Mouse (Mus musculus) E14TG2a.4 (cell line): ENCODE data around the gene Ppm1d.

Experiments
- H3K27me3 ChIP-seq: 2 replicates; pipeline ENCODE4 v1.6.1; 2014; ENCODE audit warnings: low read length, control low read depth; ENCODE audit not compliant: insufficient read depth
- H3K36me3 ChIP-seq: 2 replicates; pipeline ENCODE4 v1.6.1; 2014; ENCODE audit warnings: low read length, control low read depth; ENCODE audit not compliant: insufficient read depth
- H3K4me1 ChIP-seq: replicated peaks from 2 replicates; pipeline ENCODE4 v1.6.1; 2014; ENCODE audit warnings: low read depth, low read length, control low read depth
- H3K4me3 ChIP-seq: replicated peaks from 2 replicates; pipeline ENCODE4 v1.5.1; 2014; ENCODE audit warnings: mild to moderate bottlenecking, low read length
- H3K9me3 ChIP-seq: 2 replicates; pipeline ENCODE4 v1.6.1; 2014; ENCODE audit warnings: low read length, control low read depth
- CTCF ChIP-seq: conservative IDR thresholded peaks from 2 replicates; pipeline ENCODE4 v1.5.1; 2014; ENCODE audit warnings: low read length
- NANOG ChIP-seq: IDR thresholded peaks from 2 replicates; pipeline ENCODE4 v1.6.1; 2014; ENCODE audit warnings: borderline replicate concordance, low read length, mixed read lengths
- POU5F1 ChIP-seq: IDR thresholded peaks from 2 replicates; pipeline ENCODE4 v1.6.1; 2014; ENCODE audit warnings: low read length, borderline replicate concordance

The Ppm1d gene

GRCm38 (mm10) chr11:85379091-85379490, 68.0 kb downstream of the Ppm1d start:
- Histone ChIP-seq H3K9me3 (no peaks in the 10 kb centered on the region), H3K4me1 (no peaks in the 10 kb centered on the region), H3K36me3 (peaks cover 30% of the 10 kb centered on the region), H3K4me3 (no peak overlapping the region), H3K27me3 (no peaks in the 10 kb centered on the region)
- TF ChIP-seq NANOG (no peak), POU5F1 (no peak), CTCF (no peak)

GRCm38 (mm10) chr11:85380046-85380445, 69.0 kb downstream of the Ppm1d start:
- TF ChIP-seq CTCF, result no peak; the same call in none of the 2 replicates
- H3K27me3 ChIP-seq, result no peaks in the 10 kb centered on the region

GRCm38 (mm10) chr11:85382055-85382454, 71.0 kb downstream of the Ppm1d start:
- peaks cover 12% of the 10 kb centered on the region; the same call in 1 of the 2 replicates for H3K36me3 ChIP-seq
- H3K4me3 ChIP-seq, result no peak overlapping the region
- peak; percentile 80 for TF ChIP-seq CTCF
- no peak for TF ChIP-seq POU5F1
- TF ChIP-seq NANOG, result no peak
- no peaks in the 10 kb centered on the region for H3K27me3 ChIP-seq
- no peaks in the 10 kb centered on the region for H3K4me1 ChIP-seq
- H3K9me3 ChIP-seq, result no peaks in the 10 kb centered on the region

More at GRCm38 (mm10) chr11:85380046-85380445, 69.0 kb downstream of the Ppm1d start:
- Histone ChIP-seq H3K4me3 (no peak overlapping the region), H3K4me1 (no peaks in the 10 kb centered on the region), H3K9me3 (no peaks in the 10 kb centered on the region), H3K36me3 (peaks cover 22% of the 10 kb centered on the region)

GRCm38 (mm10) chr11:85383975-85384821, 73.2 kb downstream of the Ppm1d start:
- H3K36me3 ChIP-seq, result peaks cover 3% of the 10 kb centered on the region; the same call in 1 of the 2 replicates
- H3K9me3 ChIP-seq, result no peaks in the 10 kb centered on the region
- TF ChIP-seq CTCF (no peak), NANOG (no peak), POU5F1 (no peak)
- no peak overlapping the region for H3K4me3 ChIP-seq
- H3K27me3 ChIP-seq, result no peaks in the 10 kb centered on the region
- H3K4me1 ChIP-seq, result no peaks in the 10 kb centered on the region

DNA sequence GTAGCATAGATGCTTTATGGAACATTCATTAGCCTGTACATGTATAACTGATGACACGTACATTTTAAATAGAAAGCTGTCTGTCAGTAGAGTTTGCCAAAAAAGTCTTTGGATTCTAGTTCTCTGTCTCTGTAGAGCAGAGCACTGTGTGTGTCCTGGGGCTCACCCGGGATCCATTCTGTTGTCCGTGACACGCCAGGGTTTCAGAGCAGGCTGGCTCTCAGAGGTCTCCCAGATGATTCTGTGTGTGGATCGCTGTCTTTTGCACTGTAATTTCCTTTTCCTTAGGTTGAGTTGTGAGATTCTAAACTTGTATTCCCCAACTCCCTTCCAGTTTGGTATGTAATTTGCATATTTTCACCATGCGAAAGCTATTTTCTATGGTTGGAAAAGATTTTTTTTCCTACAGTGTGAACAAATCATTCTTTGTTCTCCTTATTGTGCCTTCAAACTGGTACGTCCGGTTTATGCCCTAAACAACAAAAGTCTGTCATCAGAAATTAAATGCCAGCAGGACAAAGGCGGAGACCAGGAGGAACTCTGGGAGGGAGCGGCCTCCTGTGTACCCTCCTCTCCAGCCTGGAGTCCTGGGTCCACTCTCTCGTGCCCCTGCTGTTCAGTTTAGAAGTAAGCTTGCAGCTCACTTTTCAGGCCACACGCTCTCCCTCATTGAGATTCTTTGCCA, 81.3 kb downstream of the Ppm1d start:
- H3K4me1 ChIP-seq, result peaks cover 16% of the 10 kb centered on the region
- TF ChIP-seq CTCF, result no peak
- TF ChIP-seq POU5F1, result no peak
- TF ChIP-seq NANOG, result no peak
- H3K27me3 ChIP-seq, result no peaks in the 10 kb centered on the region
- no peaks in the 10 kb centered on the region for H3K9me3 ChIP-seq
- 0 out of 2 replicates have a peak, but pooled peaks cover 6% of the 10 kb centered on the region for H3K36me3 ChIP-seq
- peak overlapping the region; percentile 47 for H3K4me3 ChIP-seq

DNA sequence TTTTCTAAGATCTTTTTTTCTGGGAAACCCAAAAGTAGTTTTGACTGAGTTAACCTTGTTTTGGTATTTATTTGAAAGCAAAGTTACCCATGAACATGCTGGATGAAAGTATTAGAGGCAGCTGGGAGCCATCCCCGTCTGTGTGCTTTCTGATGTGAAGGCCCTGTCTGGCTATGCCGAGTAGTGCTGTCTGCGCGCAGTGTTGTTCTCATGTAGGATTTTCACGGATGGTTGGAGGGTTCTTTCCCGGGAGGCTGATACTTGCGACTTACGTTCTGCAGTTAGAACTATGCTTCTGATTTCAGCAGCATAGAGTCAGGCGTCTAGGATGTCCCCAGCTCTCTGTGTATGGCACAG, 81.8 kb downstream of the Ppm1d start:
- no peak for TF ChIP-seq POU5F1
- no peak for TF ChIP-seq CTCF
- TF ChIP-seq NANOG, result no peak
- Histone ChIP-seq H3K9me3 (no peaks in the 10 kb centered on the region), H3K36me3 (0 out of 2 replicates have a peak, but pooled peaks cover 5% of the 10 kb centered on the region), H3K4me1 (peaks cover 16% of the 10 kb centered on the region), H3K27me3 (no peaks in the 10 kb centered on the region), H3K4me3 (peak overlapping the region; percentile 47)

DNA sequence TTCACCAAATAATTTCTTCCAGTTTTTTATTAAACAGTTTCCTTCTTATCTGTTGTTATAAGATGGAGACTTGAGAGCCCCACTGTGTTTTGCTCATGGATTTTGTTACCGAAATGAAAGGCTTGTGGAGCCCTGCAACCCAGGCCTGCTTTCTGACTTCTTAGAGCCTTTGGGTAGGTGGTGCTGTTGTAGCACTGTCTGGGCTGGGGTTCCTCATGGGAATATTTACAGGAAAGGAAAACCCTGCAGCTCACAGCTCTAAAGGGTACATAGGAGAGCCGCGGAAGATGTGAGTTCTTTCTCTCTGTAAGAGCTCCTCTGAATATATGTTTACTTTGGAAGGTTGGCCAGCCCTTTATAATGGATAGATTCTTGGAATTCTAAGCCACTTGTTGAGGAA, 82.9 kb downstream of the Ppm1d start:
- no peaks in the 10 kb centered on the region for H3K27me3 ChIP-seq
- H3K9me3 ChIP-seq, result no peaks in the 10 kb centered on the region
- peaks cover 16% of the 10 kb centered on the region for H3K4me1 ChIP-seq
- H3K36me3 ChIP-seq, result peaks cover 11% of the 10 kb centered on the region; the same call in 1 of the 2 replicates
- H3K4me3 ChIP-seq, result no peak overlapping the region
- TF ChIP-seq CTCF (no peak), NANOG (no peak), POU5F1 (no peak)

DNA sequence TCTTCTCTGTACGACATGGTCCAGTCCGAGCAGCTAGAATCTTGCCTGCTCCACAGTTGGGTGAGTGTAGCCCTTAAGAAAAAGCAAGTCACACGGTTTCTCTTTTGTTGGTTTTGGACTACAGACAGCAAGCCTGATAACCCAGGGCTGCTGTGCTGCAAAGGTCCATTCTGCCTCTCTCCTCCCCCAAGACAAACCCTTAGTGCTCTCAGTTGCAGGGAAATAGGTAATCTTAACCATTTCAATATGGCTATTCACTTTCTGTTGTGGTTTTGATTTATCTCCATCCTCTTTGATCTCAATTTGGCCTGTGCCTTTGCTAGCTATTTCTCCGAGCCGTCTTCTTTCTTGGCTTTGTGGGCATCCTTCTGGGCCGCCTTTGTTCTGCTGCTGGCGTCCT, 84.3 kb downstream of the Ppm1d start:
- Histone ChIP-seq H3K36me3 (peaks cover 11% of the 10 kb centered on the region; the same call in 1 of the 2 replicates), H3K9me3 (no peaks in the 10 kb centered on the region), H3K27me3 (no peaks in the 10 kb centered on the region), H3K4me1 (peaks cover 16% of the 10 kb centered on the region), H3K4me3 (no peak overlapping the region)
- TF ChIP-seq POU5F1, result no peak
- no peak for TF ChIP-seq CTCF
- no peak for TF ChIP-seq NANOG
